Mouse (Mus musculus) ES-Bruce4 (cell line): ENCODE measurements around the gene Bsdc1. TPM values are rescaled to one million over a fixed set of nuclear protein-coding genes. Genes with fewer than 3 reads are reported as not detected.
A peak's percentile ranks its signal among the peaks of the same experiment; 100 is the strongest.
"Not testable (repeated sequence)": the region's sequence is repeated elsewhere in the genome, so short reads cannot be mapped to it uniquely, and the experiment has no call there.

ENCODE experiments used
- H3K27ac ChIP-seq: 2 replicates; pipeline ENCODE4 v1.5.1; 2012; ENCODE audit warnings: low read length, inconsistent platforms; ENCODE audit not compliant: insufficient read depth
- H3K27me3 ChIP-seq: 2 replicates; pipeline ENCODE4 v1.6.1; 2012; ENCODE audit warnings: mild to moderate bottlenecking, low read length, inconsistent platforms; ENCODE audit not compliant: control insufficient read depth, poor library complexity, insufficient read depth, severe bottlenecking
- H3K36me3 ChIP-seq: 2 replicates; pipeline ENCODE4 v1.6.1; 2012; ENCODE audit warnings: inconsistent platforms, mild to moderate bottlenecking, low read length, moderate library complexity; ENCODE audit not compliant: control insufficient read depth, poor library complexity, insufficient read depth, severe bottlenecking
- H3K4me1 ChIP-seq: one replicate; pipeline ENCODE4 v1.8.1; 2011; ENCODE audit warnings: low read length; ENCODE audit not compliant: control insufficient read depth, insufficient read depth
- H3K4me3 ChIP-seq: 2 replicates; pipeline ENCODE4 v1.5.1; 2011; ENCODE audit warnings: low read depth, mild to moderate bottlenecking, low read length
- H3K9ac ChIP-seq: 2 replicates; pipeline ENCODE4 v1.6.1; 2012; ENCODE audit warnings: low read depth, mild to moderate bottlenecking, inconsistent platforms; ENCODE audit not compliant: poor library complexity, severe bottlenecking
- H3K9me3 ChIP-seq: replicated peaks from 2 replicates; pipeline ENCODE4 v1.6.1; 2012; ENCODE audit warnings: mild to moderate bottlenecking, low read length, inconsistent platforms; ENCODE audit not compliant: control insufficient read depth, poor library complexity, insufficient read depth, severe bottlenecking
- CTCF ChIP-seq: IDR thresholded peaks from one replicate; pipeline ENCODE4 v1.8.1; 2011; ENCODE audit warnings: low read depth, low read length
- EP300 ChIP-seq: IDR thresholded peaks from 2 replicates; pipeline ENCODE4 v1.6.1; 2011; ENCODE audit warnings: low read depth, low read length; ENCODE audit not compliant: insufficient read depth
- POLR2A ChIP-seq: IDR thresholded peaks from one replicate; pipeline ENCODE4 v1.8.1; 2011; ENCODE audit warnings: low read length; ENCODE audit not compliant: insufficient read depth
- polyA plus RNA-seq: library from polyadenylated mRNA; stranded (reverse); fragments of >200 nt; gene quantifications from 2 replicates; pipeline ENCODE4 v1.2.4, GENCODE M21; 2011; ENCODE audit warnings: low read depth; ENCODE audit not compliant: missing spikeins, insufficient read depth, insufficient read length

The Bsdc1 gene
- polyA plus RNA-seq, 1 experiment: 31.6 TPM

DNA sequence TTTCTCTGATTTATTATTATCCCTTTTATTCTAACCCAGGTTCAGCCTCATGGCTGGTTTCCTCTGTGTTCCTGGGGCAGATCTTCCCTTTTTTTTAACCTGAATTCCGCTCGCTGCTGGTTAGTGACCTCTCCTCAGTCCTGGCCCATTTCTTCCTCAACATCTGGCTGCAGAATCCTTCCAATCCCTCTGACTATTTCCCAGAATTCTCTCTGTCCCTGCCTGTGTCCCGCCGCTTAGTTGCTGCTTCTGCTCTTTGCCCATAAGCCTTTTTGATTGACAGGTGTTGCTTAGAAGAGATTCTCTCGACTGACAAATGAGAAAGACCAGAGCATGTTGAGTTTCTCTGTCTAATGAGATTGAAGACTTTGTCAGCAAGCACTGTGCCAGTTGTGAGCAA, 5.3 kb upstream of the Bsdc1 start:
- Histone ChIP-seq H3K4me3 (no peak overlapping the region), H3K36me3 (no peaks in the 10 kb centered on the region), H3K27ac (no peak overlapping the region), H3K27me3 (no peaks in the 10 kb centered on the region), H3K4me1 (no peaks in the 10 kb centered on the region), H3K9ac (no peak overlapping the region), H3K9me3 (no peaks in the 10 kb centered on the region)
- TF ChIP-seq POLR2A (no peak), EP300 (no peak), CTCF (no peak)

- H3K27me3 ChIP-seq, H3K9me3 ChIP-seq, H3K27ac ChIP-seq, H3K4me1 ChIP-seq, H3K9ac ChIP-seq, H3K4me3 ChIP-seq, H3K36me3 ChIP-seq: not testable (repeated sequence)
Observed at GRCm38 (mm10) chr4:129457311-129457710, 4.1 kb upstream of the Bsdc1 start.

DNA sequence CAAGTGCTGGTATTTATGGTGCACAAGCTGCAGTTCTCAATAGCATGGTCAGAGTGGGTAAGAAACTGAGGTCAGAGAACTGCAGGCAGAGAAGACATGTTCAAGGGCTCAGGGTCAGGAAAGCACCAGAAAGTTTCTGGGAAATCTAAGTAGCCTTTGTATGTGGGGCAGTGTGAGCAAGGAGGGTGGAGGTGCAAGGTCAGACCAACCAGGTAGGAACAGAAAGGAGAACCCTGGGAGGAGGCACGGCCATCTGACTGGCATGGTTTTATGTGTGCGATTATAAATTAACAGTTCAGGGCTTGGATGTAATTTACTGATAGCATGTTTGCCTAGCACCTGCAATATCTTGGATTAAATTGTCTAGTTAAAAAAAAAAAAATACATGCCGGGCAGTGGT, 1.7 kb upstream of the Bsdc1 start:
- H3K9ac ChIP-seq: no peak overlapping the region
- TF ChIP-seq POLR2A: no peak
- TF ChIP-seq EP300: no peak
- TF ChIP-seq CTCF: no peak

DNA sequence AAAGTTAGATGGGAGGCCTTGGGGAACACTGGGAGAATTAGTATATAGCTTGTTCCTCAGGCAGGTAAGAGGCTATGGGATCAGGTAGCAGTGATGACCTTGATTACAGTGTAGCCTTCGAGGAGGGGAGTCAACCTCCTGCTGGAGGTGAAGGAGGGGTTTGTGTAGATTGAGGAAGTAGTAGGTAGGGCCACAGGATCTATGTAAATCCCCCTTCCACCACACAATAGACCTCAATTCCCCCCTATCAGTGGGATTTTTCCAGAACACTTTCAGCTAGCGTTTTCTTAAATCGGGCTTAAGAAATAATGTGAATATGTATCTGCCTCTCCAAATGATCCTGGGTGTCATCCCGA, 576 bp upstream of the Bsdc1 start:
- H3K9ac ChIP-seq: peak overlapping the region; percentile 51; the same call in 1 of the 2 replicates
- peak overlapping the region; percentile 81 for H3K4me3 ChIP-seq
- TF ChIP-seq EP300 (no peak), POLR2A (no peak), CTCF (no peak)
- no peaks in the 10 kb centered on the region for H3K27me3 ChIP-seq
- no peaks in the 10 kb centered on the region for H3K9me3 ChIP-seq
- peak overlapping the region; percentile 86 for H3K27ac ChIP-seq
- no peaks in the 10 kb centered on the region for H3K4me1 ChIP-seq
- peaks cover 2% of the 10 kb centered on the region; the same call in 1 of the 2 replicates for H3K36me3 ChIP-seq

More for the DNA sequence above, 1.7 kb upstream of the Bsdc1 start:
- Histone ChIP-seq H3K4me3 (no peak overlapping the region), H3K27me3 (no peaks in the 10 kb centered on the region), H3K36me3 (no peaks in the 10 kb centered on the region), H3K4me1 (no peaks in the 10 kb centered on the region), H3K9me3 (no peaks in the 10 kb centered on the region), H3K27ac (peak overlapping the region; percentile 60)

GRCm38 (mm10) chr4:129462118-129462517, 737 bp downstream of the Bsdc1 start:
- Histone ChIP-seq H3K4me1 (no peaks in the 10 kb centered on the region), H3K27me3 (no peaks in the 10 kb centered on the region), H3K27ac (no peak overlapping the region), H3K4me3 (peak overlapping the region; percentile 78), H3K9me3 (no peaks in the 10 kb centered on the region), H3K36me3 (peaks cover 9% of the 10 kb centered on the region), H3K9ac (peak overlapping the region; percentile 60)
- no peak for TF ChIP-seq CTCF
- no peak for TF ChIP-seq POLR2A
- TF ChIP-seq EP300: no peak

- Histone ChIP-seq H3K36me3 (peaks cover 20% of the 10 kb centered on the region), H3K9me3 (no peaks in the 10 kb centered on the region), H3K27ac (no peak overlapping the region), H3K4me1 (no peaks in the 10 kb centered on the region), H3K4me3 (no peak overlapping the region), H3K27me3 (no peaks in the 10 kb centered on the region), H3K9ac (no peak overlapping the region)
- TF ChIP-seq POLR2A: no peak
- TF ChIP-seq EP300: no peak
- TF ChIP-seq CTCF: no peak
Observed at GRCm38 (mm10) chr4:129463097-129464059, 2.0 kb downstream of the Bsdc1 start.
